Mouse (Mus musculus) erythroblast, adult 5-6 weeks (primary cell): Measurements from ENCODE around the gene Il34. TPM values are rescaled to one million over a fixed set of nuclear protein-coding genes. Genes with fewer than 3 reads are reported as not detected.
A peak's percentile ranks its signal among the peaks of the same experiment; 100 is the strongest.

Experiments used
- ATAC-seq: replicated peaks from 2 replicates; pipeline ENCODE4 v1.8.0; 2016; ENCODE audit warnings: moderate number of reproducible peaks, mild to moderate bottlenecking, moderate TSS enrichment, inconsistent platforms; ENCODE audit not compliant: poor library complexity, low FRiP score, severe bottlenecking
- total RNA-seq, 2 experiments: library from RNA; stranded (forward) in 1 of 2; stranded (reverse) in 1 of 2; fragments of 150-400 nt in 1 of 2; fragments of 200-764, 138-1000 nt in 1 of 2; gene quantifications; 2 replicates each; pipeline versions ENCODE4 v1.2.3 to v1.2.4; 2015 to 2017; ENCODE audit warnings: low replicate concordance in 2 of 2

The Il34 gene
- total RNA-seq, 2 experiments from 2014 or later, result 0.43 TPM; not detected in 1

DNA sequence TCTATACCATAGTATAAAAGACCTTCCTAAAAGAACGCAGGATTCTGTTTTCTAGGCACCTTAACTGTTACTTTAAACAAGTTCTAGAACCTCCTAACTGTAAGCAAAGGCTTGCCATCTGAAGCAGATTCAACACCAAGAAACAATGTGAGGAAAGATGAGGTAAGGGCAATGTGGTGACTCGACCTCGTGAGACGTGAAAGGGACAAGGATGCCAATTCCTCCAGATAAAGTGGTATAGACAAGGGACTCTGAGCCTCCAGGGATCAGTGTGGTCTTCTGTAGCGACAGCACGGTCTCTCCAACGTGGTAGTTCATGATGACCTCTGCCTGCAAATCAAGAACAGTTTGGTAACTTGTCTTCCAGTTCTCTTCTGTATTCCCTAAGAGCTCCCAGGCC, 6.1 kb upstream of the Il34 start:
- ATAC-seq, result no peak

- ATAC-seq, result no peak
Observed at GRCm38 (mm10) chr8:110811116-110811515, 5.4 kb upstream of the Il34 start.

GRCm38 (mm10) chr8:110810481-110811065, 4.8 kb upstream of the Il34 start:
- ATAC-seq, result no peak

DNA sequence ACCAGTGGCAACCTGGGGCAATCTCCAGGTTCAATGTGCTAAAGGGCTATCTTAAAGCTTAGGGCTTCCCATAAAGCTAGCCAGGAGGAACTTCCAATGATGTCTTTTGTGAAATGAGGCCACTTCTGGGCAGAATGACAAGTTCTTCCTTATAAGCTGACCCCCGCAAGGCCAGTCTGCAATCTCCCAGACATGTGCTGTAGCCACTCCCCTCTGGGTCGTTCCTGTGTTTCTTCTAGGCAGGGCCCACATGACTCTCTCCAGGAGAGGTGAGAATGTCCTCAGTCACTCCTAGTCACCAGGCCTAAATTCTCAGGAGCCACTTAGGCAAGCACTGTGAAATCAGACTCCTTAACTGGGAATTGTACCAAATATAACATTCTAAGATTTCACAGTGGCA, 4.1 kb upstream of the Il34 start:
- ATAC-seq, result no peak

DNA sequence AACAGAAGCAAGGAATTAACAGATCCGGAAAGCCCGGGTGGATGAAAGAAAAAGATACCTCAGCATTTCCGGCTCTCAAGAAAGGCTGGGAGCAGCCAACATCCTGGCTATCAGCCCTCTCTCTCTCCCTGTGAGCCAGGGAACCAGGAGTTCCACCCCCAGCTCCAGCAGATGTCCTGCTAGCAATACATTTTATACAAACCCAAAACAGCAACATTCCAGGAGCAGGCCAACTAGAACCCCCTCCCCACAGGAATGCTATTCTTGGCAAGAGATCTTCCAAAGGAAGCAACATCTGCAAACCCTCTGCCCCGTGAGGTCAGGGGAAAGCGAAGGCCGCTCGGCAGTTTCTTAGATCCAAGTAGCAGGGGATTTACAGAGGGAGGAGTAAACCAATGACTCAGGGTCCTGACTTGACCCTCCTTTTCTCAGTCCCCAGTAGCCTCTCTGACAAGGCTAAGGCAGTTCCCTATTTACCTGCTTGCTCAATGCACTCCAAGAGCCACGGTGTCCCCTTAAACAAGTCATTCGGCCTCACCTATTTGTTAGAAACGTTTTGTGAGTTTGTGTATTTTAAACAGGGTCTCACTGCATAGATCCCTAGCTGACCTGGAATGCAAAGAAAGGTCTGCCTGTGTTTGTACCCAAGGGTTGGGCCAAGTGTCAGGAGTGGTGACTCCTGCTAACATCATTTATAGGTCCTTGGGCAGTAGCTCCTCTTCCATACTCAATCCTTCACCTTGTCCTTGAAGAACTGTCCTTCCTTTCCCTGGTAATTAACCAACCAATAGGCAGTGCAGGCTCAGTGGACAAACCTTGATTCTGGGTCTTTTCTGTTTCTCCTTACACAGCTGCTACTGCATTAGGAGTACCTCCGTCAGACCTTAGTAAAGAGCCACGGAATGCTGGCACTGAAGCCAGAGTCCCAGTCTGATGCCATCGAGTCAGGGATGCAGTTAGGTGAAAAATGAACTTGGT, 3.1 kb upstream of the Il34 start:
- no peak for ATAC-seq

GRCm38 (mm10) chr8:110806146-110806545, 422 bp upstream of the Il34 start:
- ATAC-seq, result no peak

DNA sequence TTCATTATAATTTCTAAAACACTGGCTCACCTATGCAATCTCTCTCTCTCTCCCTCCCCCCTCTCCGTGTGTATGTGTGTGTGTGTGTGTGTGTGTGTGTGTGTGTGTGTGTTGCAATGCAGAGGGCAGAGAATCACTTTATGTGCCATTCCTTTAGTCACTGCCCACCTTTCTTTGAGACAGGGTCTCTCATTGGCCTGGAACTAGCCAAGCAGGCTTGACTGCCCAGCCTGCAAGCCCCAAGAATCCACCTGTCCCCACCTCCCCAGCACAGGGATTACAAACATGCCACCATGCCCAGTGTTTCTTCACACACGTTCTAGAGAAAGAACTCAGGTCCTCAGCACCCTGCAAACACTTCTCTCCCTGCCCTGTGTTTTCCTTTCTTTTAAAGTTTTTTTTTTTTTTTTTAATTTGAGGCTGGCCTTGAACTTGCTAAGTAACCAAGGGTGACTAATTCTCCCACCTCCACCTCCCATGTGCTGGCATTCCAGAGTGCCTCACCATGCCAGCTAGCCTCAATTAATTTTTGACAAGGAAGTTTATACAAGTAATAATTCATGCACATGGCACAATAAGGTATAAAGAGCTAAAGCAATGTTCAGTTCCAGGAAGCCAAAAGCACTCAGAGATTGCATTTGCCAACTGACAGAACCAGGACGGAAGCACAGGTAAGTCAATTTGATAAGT, 754 bp downstream of the Il34 start:
- ATAC-seq, result no peak

GRCm38 (mm10) chr8:110803856-110804255, 1.9 kb downstream of the Il34 start:
- ATAC-seq, result no peak

GRCm38 (mm10) chr8:110802988-110803387, 2.7 kb downstream of the Il34 start:
- no peak for ATAC-seq

GRCm38 (mm10) chr8:110797086-110797485, 8.6 kb downstream of the Il34 start:
- no peak for ATAC-seq

- ATAC-seq, result no peak
Observed at GRCm38 (mm10) chr8:110794363-110794965, 11.3 kb downstream of the Il34 start.

DNA sequence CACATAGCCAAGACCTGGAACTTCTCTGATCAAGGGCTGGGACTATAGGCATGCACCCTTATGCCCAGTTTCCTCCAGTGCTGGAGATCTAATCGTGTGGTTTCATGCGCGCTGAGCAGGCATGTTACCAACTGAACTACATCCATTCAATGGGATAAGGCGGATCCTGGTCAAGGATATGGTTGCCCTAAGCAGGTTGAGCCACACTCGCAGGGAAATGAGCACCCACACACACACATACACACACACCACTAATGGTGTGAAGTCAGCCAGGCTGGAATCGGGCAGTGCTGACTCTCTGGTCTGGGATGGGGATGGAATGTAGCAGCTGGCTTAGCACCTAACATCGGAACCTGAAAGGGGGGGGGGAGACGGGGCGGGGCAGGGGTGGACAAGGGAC, 11.8 kb downstream of the Il34 start:
- no peak for ATAC-seq

DNA sequence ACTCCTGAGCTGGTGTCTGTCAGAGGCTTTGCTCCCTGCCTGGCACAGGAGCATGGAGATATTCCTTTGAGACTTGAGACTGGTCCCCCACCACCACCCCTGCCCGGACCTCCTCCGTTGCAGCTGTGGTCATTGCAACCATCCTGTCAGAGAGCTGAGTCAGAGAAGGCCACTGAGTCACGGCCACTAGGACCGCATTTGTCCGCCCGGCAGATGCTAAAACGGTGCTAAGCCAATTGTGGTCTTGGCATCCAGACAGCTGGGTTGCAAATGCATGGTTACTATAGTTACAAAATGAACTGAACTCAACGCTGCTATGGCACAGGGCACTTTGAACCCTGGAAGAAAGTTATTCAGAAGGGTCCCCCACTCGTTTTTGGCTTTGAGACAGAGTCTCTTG, 12.2 kb downstream of the Il34 start:
- no peak for ATAC-seq

DNA sequence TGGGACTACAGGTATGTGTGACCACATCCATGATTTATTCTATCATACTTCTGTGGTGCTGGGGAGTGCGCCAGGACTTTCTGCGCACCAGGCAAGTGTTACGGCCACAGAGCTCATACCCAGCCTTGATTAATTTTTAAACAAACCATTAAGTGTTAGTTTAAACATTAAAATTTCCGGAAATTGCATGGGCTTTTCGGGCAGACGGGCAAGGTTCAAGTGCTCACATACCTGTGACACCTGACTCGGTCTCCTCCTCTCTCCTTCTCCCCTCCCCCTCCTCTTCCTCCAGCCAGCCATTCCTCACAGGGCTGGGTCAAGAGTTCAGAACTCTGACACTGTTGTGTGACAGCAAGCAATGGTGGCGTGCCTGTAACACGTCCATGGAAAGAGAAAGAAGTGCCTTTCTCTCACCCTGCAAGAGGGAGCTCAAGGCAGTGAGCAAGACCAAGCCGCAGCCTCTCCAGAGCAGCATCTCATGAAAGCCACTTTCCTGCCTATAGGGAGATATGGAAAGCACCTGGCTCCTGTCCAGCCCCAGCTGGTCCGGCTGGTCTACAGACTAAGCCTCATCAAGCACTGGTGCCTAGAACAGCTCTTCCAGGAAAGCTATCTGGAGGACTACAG, 13.0 kb downstream of the Il34 start:
- ATAC-seq, result no peak

GRCm38 (mm10) chr8:110791164-110791563, 14.6 kb downstream of the Il34 start:
- no peak for ATAC-seq

- no peak for ATAC-seq
Observed at GRCm38 (mm10) chr8:110790270-110790669, 15.5 kb downstream of the Il34 start.

DNA sequence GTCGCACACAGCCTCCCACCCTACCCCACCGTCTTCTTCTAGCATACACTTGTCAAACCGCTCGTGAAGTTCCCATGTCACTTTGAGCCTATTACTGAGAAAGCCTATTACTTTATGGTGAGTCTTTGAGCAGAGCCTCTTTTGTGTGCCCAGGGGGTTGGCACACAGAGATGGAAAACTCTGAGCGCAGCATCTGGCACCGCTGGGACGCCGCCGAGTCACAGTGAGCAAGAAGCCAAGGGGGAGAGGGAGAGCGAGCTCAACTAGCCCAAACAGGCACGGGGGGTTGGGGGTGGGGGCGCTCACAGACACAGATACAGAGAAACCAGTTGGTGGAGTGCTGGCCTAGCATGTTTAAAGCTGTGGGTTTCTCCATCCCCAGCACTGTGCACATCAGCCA, 16.2 kb downstream of the Il34 start:
- ATAC-seq, result no peak

- 0 out of 2 replicates have a peak, but pooled peaks have one; percentile 21 for ATAC-seq
Observed at GRCm38 (mm10) chr8:110788981-110789380, 16.7 kb downstream of the Il34 start.

DNA sequence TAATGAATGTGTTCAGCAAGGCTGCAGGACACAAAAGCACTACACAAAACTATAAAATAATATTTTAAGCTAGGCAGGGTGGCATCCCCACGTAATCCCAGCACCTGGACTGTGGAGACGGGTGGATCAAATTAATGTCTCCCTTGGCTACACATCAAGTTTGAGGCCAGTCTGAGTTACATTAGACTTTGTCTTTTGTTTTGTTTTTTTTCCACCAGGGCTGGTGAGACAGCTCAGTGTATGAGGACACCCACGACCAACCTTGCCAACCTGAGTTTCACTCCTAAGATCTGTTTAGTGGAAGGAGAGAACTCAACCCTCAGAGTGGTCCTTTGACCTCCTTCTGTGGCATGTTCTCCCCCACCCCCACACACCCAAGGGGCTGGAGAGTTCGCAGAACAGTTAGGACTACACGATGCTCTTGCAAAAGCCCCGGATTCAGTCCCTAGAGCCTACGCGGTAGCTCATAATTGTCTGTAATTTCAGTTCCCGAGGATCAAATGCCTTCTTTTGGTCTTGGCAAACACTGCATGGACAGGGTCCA, 18.2 kb downstream of the Il34 start:
- no peak for ATAC-seq

- ATAC-seq, result no peak
Observed at GRCm38 (mm10) chr8:110786934-110787333, 18.8 kb downstream of the Il34 start.
